ENCODE assay signal across 10 mouse cellular contexts in the genomic region with DNA sequence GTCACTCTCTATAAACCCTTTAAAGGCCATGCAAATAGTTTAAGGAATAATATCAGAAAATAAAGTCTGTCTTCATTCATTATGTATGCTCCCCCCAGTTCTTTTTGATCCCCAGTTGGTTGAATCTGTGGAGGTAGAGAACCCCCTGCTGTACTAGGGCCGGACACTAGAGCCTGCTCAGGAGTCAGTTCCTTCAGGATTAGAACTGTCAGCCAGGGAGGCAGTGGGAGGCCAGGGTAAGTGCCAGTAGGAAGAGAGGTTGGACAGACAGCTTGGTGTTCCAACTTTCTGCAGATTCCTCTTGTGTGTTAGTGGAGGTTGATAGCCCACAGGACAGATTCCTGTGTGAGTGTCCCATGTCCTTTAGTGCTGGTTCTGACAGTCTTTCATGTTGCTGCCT.
DNase-seq lines count a peak whose midpoint lies in the region; ATAC-seq and TF ChIP-seq lines count a peak whose summit lies in the region.
"Had no signal": no experiment of that assay in that cellular context is flagged by ENCODE, and none has a peak within 500 bp of the region (broad histone marks: within the 10 kb centered on the region; RNA-seq: fewer than 3 reads in every experiment).

No protein-coding gene starts in this region.

- no peak for ATAC-seq in limb, embryonic 11.5 days (ENCODE audit: insufficient number of reproducible peaks, low FRiP score, low TSS enrichment, low read depth)
- ATAC-seq in midbrain, embryonic 11.5 days (ENCODE audit: low FRiP score), result no peak
- ATAC-seq: forebrain, embryonic 13.5 days had no signal

- H3K4me1 ChIP-seq in bone marrow macrophage, adult 2 months (ENCODE audit: control insufficient read depth, insufficient read depth, low read length), result peaks cover 46% of the 10 kb centered on the region
- peaks cover 27% of the 10 kb centered on the region for H3K4me1 ChIP-seq in limb, embryonic 11.5 days (ENCODE audit: control insufficient read depth, insufficient read depth, low read length)
- no peaks in the 10 kb centered on the region for H3K4me1 ChIP-seq in midbrain, embryonic 11.5 days (ENCODE audit: control insufficient read depth, insufficient read depth, low read length)

- no peak for TF ChIP-seq POLR2A in bone marrow macrophage, adult 2 months (IDR thresholded peaks at IDR 0.05; ENCODE audit: borderline replicate concordance, low read depth, low read length)

- peak; percentile 61 for TF ChIP-seq CTCF in layer of hippocampus, adult 2 months (conservative IDR thresholded peaks at IDR 0.05)
- 0 out of 2 replicates have a peak, but pooled peaks have one; percentile 21 for TF ChIP-seq CTCF in bone marrow macrophage, adult 2 months (IDR thresholded peaks at IDR 0.05; ENCODE audit: low read depth, low read length)

- H3K36me3 ChIP-seq in limb, embryonic 11.5 days (ENCODE audit: control insufficient read depth, insufficient read depth, low read length), result no peaks in the 10 kb centered on the region
- no peaks in the 10 kb centered on the region for H3K36me3 ChIP-seq in midbrain, embryonic 11.5 days (ENCODE audit: control insufficient read depth, insufficient read depth, low read length)

- no peak overlapping the region for H3K4me2 ChIP-seq in limb, embryonic 11.5 days (ENCODE audit: low read depth, severe bottlenecking)
- H3K4me2 ChIP-seq in midbrain, embryonic 11.5 days, result no peak overlapping the region
- H3K4me2 ChIP-seq: forebrain, embryonic 13.5 days; hindbrain, embryonic 14.5 days had no signal

- no peak overlapping the region for H3K4me3 ChIP-seq in layer of hippocampus, adult 2 months
- H3K4me3 ChIP-seq in bone marrow macrophage, adult 2 months (ENCODE audit: insufficient read depth, low read length), result no peak overlapping the region
- H3K4me3 ChIP-seq in limb, embryonic 11.5 days (ENCODE audit: low read depth, low read length), result no peak overlapping the region
- no peak overlapping the region for H3K4me3 ChIP-seq in midbrain, embryonic 11.5 days (ENCODE audit: low read depth, low read length)
- H3K4me3 ChIP-seq: forebrain, embryonic 13.5 days had no signal

- no peak for DNase-seq in layer of hippocampus, adult 2 months (ENCODE audit: low spot score in 2 of 2)
- DNase-seq in layer of hippocampus, postnatal 25 days (ENCODE audit: extremely low spot score in 1 of 2, low spot score in 1 of 2), result no peak
- peak; percentile 26 for DNase-seq in cerebellum, adult 9-10 months
- DNase-seq in limb, embryonic 11.5 days (ENCODE audit: low spot score), result no peak
- no peak for DNase-seq in ovary, postnatal 10 days (ENCODE audit: low spot score)
- DNase-seq in frontal cortex, postnatal 36 days (ENCODE audit: low spot score in 2 of 2), result no peak
- DNase-seq in midbrain, embryonic 11.5 days (ENCODE audit: low spot score, missing footprints), result no peak

- H3K9ac ChIP-seq in limb, embryonic 11.5 days (ENCODE audit: low read length), result no peak overlapping the region; the same call in 1 of the 2 replicates
- H3K9ac ChIP-seq in midbrain, embryonic 11.5 days (ENCODE audit: low read length), result no peak overlapping the region
- H3K9ac ChIP-seq: forebrain, embryonic 13.5 days; hindbrain, embryonic 14.5 days had no signal

- peak overlapping the region; percentile 64; the same call in 1 of the 2 replicates for H3K27ac ChIP-seq in layer of hippocampus, adult 2 months
- H3K27ac ChIP-seq in bone marrow macrophage, adult 2 months (ENCODE audit: insufficient read depth, low read depth, low read length), result peak overlapping the region; percentile 90
- H3K27ac ChIP-seq in limb, embryonic 11.5 days (replicated peaks; ENCODE audit: low read depth, low read length), result peak overlapping the region; percentile 50; the same call in 1 of the 2 replicates
- H3K27ac ChIP-seq in midbrain, embryonic 11.5 days (ENCODE audit: low read depth, low read length), result no peak overlapping the region
- H3K27ac ChIP-seq: forebrain, embryonic 13.5 days; hindbrain, embryonic 14.5 days had no signal

- no peaks in the 10 kb centered on the region for H3K27me3 ChIP-seq in limb, embryonic 11.5 days (ENCODE audit: control insufficient read depth, insufficient read depth, low read length)
- H3K27me3 ChIP-seq in midbrain, embryonic 11.5 days (ENCODE audit: control insufficient read depth, insufficient read depth, low read length), result no peaks in the 10 kb centered on the region
- H3K27me3 ChIP-seq: forebrain, embryonic 13.5 days had no signal

- H3K9me3 ChIP-seq in limb, embryonic 11.5 days (ENCODE audit: control insufficient read depth, low read length), result no peaks in the 10 kb centered on the region
- H3K9me3 ChIP-seq in midbrain, embryonic 11.5 days (ENCODE audit: control insufficient read depth, low read length), result no peaks in the 10 kb centered on the region
- H3K9me3 ChIP-seq: forebrain, embryonic 13.5 days had no signal

- 32% methylated on average over 1 of the region's 1 CpGs for WGBS in limb, embryonic 11.5 days
- 35% methylated on average over 1 of the region's 1 CpGs for WGBS in midbrain, embryonic 11.5 days
